ENCODE assay signal across 8 mouse cellular contexts in genomic region chr7:16056459-16057135, GRCm38 (mm10). TPM values are rescaled to one million over a fixed set of nuclear protein-coding genes. Genes with fewer than 3 reads are reported as not detected.
DNase-seq lines count a peak whose midpoint lies in the region; ATAC-seq and TF ChIP-seq lines count a peak whose summit lies in the region.

No protein-coding gene starts in this region.

- no peak overlapping the region for H3K9ac ChIP-seq in kidney, embryonic 16.5 days (replicated peaks; ENCODE audit: low read length)
- H3K9ac ChIP-seq in CH12.LX (ENCODE audit: insufficient read depth, low read depth) = no peak overlapping the region

- no peaks in the 10 kb centered on the region for H3K36me3 ChIP-seq in kidney, embryonic 16.5 days (ENCODE audit: insufficient read depth, low read length)
- no peaks in the 10 kb centered on the region for H3K36me3 ChIP-seq in CH12.LX (replicated peaks in 1 of 2; ENCODE audit: control insufficient read depth in 1 of 2, insufficient read depth in 1 of 2, low read length in 1 of 2)
- H3K36me3 ChIP-seq in small intestine, adult 2 months (ENCODE audit: control insufficient read depth, insufficient read depth, low read length) = no peaks in the 10 kb centered on the region

- dilution Hi-C loops in CH12.LX (cut with MboI; ENCODE audit: extremely low pct_ligation_motif_present, extremely low pct_unique_long_range_greater_than_20kb, low sequenced_read_pairs) = no loop called here

- no peak overlapping the region for H3K4me3 ChIP-seq in kidney, embryonic 16.5 days (ENCODE audit: low read length)
- H3K4me3 ChIP-seq in CH12.LX (replicated peaks in 1 of 3; ENCODE audit: low read depth in 2 of 3, low read length in 2 of 3, poor library complexity in 1 of 3) = peak overlapping the region in 1 of 3 experiments; percentile 33
- H3K4me3 ChIP-seq in small intestine, adult 2 months (ENCODE audit: low read depth, low read length) = no peak overlapping the region

- no peak for DNase-seq in kidney, postnatal 14 days
- DNase-seq in CH12.LX (ENCODE audit: extremely low read depth) = peak; percentile 89
- DNase-seq in layer of hippocampus, adult 9-11 months = peak; percentile 59
- no peak for DNase-seq in testis, postnatal 10 days (ENCODE audit: low spot score)

- peaks cover 10% of the 10 kb centered on the region; the same call in 1 of the 2 replicates for H3K4me1 ChIP-seq in kidney, embryonic 16.5 days (ENCODE audit: insufficient read depth, low read length)
- H3K4me1 ChIP-seq in CH12.LX (ENCODE audit: control insufficient read depth in 1 of 2, insufficient read depth in 2 of 2) = peaks cover 15 to 46% of the 10 kb centered on the region in 2 experiments
- H3K4me1 ChIP-seq in small intestine, adult 2 months (ENCODE audit: control insufficient read depth, insufficient read depth, insufficient read length, low read length) = peaks cover 10% of the 10 kb centered on the region; the same call in 1 of the 2 replicates

- H3K4me2 ChIP-seq in kidney, embryonic 16.5 days (replicated peaks; ENCODE audit: low read depth, low read length) = no peak overlapping the region
- peak overlapping the region; percentile 38 for H3K4me2 ChIP-seq in CH12.LX (ENCODE audit: insufficient read depth, low read depth, poor library complexity, severe bottlenecking)

- 0 out of 2 replicates have a peak, but pooled peaks cover 2% of the 10 kb centered on the region for H3K27me3 ChIP-seq in kidney, embryonic 16.5 days (ENCODE audit: insufficient read depth, low read length)
- H3K27me3 ChIP-seq in CH12.LX (replicated peaks) = no peaks in the 10 kb centered on the region
- no peaks in the 10 kb centered on the region for H3K27me3 ChIP-seq in small intestine, adult 2 months (ENCODE audit: control insufficient read depth, insufficient read depth, low read length)

- no peak for TF ChIP-seq EP300 in CH12.LX (IDR thresholded peaks at IDR 0.05; ENCODE audit: low read length)

- TF ChIP-seq RAD21 in CH12.LX (IDR thresholded peaks at IDR 0.05; ENCODE audit: low read depth, low read length) = peak; percentile 86

- in situ Hi-C loops in CH12.LX (cut with MboI; ENCODE audit: low pct_ligation_motif_present, low pct_unique_long_range_greater_than_20kb, low sequenced_read_pairs) = loop anchor here (5.0 to 25.0 kb wide), 3 partner anchors 51 to 206 kb away; partner anchors contain the start of genes C5ar1 and Inafm1

- WGBS in kidney, embryonic 16.5 days = 24% methylated on average over 5 of the region's 5 CpGs
- 14% methylated on average over 5 of the region's 5 CpGs for WGBS in small intestine, adult 2 months

- no peak for TF ChIP-seq POLR2A in CH12.LX (IDR thresholded peaks at IDR 0.05; ENCODE audit: low read depth, low read length)
- TF ChIP-seq POLR2A in small intestine, adult 2 months (IDR thresholded peaks at IDR 0.05; ENCODE audit: low read depth, low read length) = no peak

- H3K9me3 ChIP-seq in kidney, embryonic 16.5 days (ENCODE audit: low read length) = peaks cover 6% of the 10 kb centered on the region; the same call in 1 of the 2 replicates
- H3K9me3 ChIP-seq in CH12.LX (replicated peaks; ENCODE audit: low read length) = peaks cover 7% of the 10 kb centered on the region

- TF ChIP-seq CTCF in CH12.LX (conservative IDR thresholded peaks at IDR 0.05 in 1 of 2, IDR thresholded peaks at IDR 0.05 in 1 of 2; ENCODE audit: low read depth in 2 of 2, low read length in 2 of 2) = peak; percentile 57 to 83
- TF ChIP-seq CTCF in small intestine, adult 2 months (IDR thresholded peaks at IDR 0.05; ENCODE audit: extremely low read depth, insufficient read length, insufficient replicate concordance, low read depth, low read length) = no peak

- no peak for ATAC-seq in kidney, embryonic 16.5 days (ENCODE audit: low FRiP score, low TSS enrichment)
- peak; percentile 5 for ATAC-seq in activated CD4-positive, CD25-positive, alpha-beta regulatory T cell, adult 4 months
- no peak for ATAC-seq in erythroid progenitor cell, adult 5-6 weeks (replicated peaks; ENCODE audit: low FRiP score, poor library complexity, severe bottlenecking)

- no peaks in the 10 kb centered on the region for H3K79me2 ChIP-seq in CH12.LX (replicated peaks; ENCODE audit: control insufficient read depth, extremely low read depth, insufficient read depth, poor library complexity, severe bottlenecking)

- peak overlapping the region; percentile 12; the same call in 1 of the 2 replicates for H3K27ac ChIP-seq in kidney, embryonic 16.5 days (ENCODE audit: low read length)
- H3K27ac ChIP-seq in CH12.LX (ENCODE audit: insufficient read depth, low read depth) = peak overlapping the region; percentile 68
- peak overlapping the region; percentile 56 for H3K27ac ChIP-seq in small intestine, adult 2 months (ENCODE audit: insufficient read depth, low read depth, low read length)

TF ChIP-seq in CH12.LX, 34 proteins besides CTCF, POLR2A, EP300 and RAD21 (continues in another document):
- peak; percentile 58 for TF ChIP-seq SMC3 (IDR thresholded peaks at IDR 0.05; ENCODE audit: low read depth, low read length)
- TF ChIP-seq ZMIZ1 (IDR thresholded peaks at IDR 0.05; ENCODE audit: low read depth, low read length) = no peak; the same call in 1 of the 2 replicates
- TF ChIP-seq RCOR1 (conservative IDR thresholded peaks at IDR 0.05; ENCODE audit: low read depth, low read length) = no peak
- no peak for TF ChIP-seq JUND (conservative IDR thresholded peaks at IDR 0.05; ENCODE audit: low read depth, low read length)
- peak; percentile 37; the same call in 1 of the 2 replicates for TF ChIP-seq ZNF384 (IDR thresholded peaks at IDR 0.05; ENCODE audit: low read depth, low read length)
- TF ChIP-seq CHD2 (IDR thresholded peaks at IDR 0.05; ENCODE audit: low read length) = no peak
- TF ChIP-seq POLR2AphosphoS2 (IDR thresholded peaks at IDR 0.05; ENCODE audit: low read depth, low read length) = no peak
- no peak for TF ChIP-seq USF2 (conservative IDR thresholded peaks at IDR 0.05; ENCODE audit: low read depth, low read length)
- no peak for TF ChIP-seq BHLHE40 (IDR thresholded peaks at IDR 0.05; ENCODE audit: low read depth, low read length)
- no peak for TF ChIP-seq MAFK (IDR thresholded peaks at IDR 0.05; ENCODE audit: insufficient replicate concordance, low read length)
- 0 out of 2 replicates have a peak, but pooled peaks have one; percentile 21 for TF ChIP-seq MXI1 (IDR thresholded peaks at IDR 0.05; ENCODE audit: low read depth, low read length)
- TF ChIP-seq ETS1 (conservative IDR thresholded peaks at IDR 0.05; ENCODE audit: low read depth, low read length) = no peak
- TF ChIP-seq GABPA (IDR thresholded peaks at IDR 0.05; ENCODE audit: insufficient replicate concordance, low read depth, low read length) = no peak
- peak; percentile 42; the same call in 1 of the 2 replicates for TF ChIP-seq MEF2A (IDR thresholded peaks at IDR 0.05; ENCODE audit: borderline replicate concordance, low read depth, low read length)
- no peak for TF ChIP-seq IRF4 (IDR thresholded peaks at IDR 0.05; ENCODE audit: low read depth, low read length)
- no peak for TF ChIP-seq KAT2A (IDR thresholded peaks at IDR 0.05; ENCODE audit: insufficient replicate concordance, low read length)
- no peak for TF ChIP-seq MAZ (IDR thresholded peaks at IDR 0.05; ENCODE audit: low read depth, low read length)
- no peak for TF ChIP-seq CHD1 (IDR thresholded peaks at IDR 0.05; ENCODE audit: low read depth, low read length)
- no peak for TF ChIP-seq E2F4 (IDR thresholded peaks at IDR 0.05; ENCODE audit: insufficient replicate concordance, low read depth, low read length)
- no peak for TF ChIP-seq ZKSCAN1 (IDR thresholded peaks at IDR 0.05; ENCODE audit: borderline replicate concordance, low read depth, low read length)
- no peak for TF ChIP-seq SIN3A (IDR thresholded peaks at IDR 0.05; ENCODE audit: low read length)
- no peak for TF ChIP-seq NELFE (IDR thresholded peaks at IDR 0.05; ENCODE audit: low read depth, low read length)
- TF ChIP-seq HCFC1 (IDR thresholded peaks at IDR 0.05; ENCODE audit: low read depth, low read length) = no peak
- no peak for TF ChIP-seq USF1 (IDR thresholded peaks at IDR 0.05; ENCODE audit: low read depth, low read length)

RNA-seq across cellular contexts. Expression of gene Zfp541, which starts 5.0 kb away (rescaled TPM):
- 0.04 and 0.09 TPM in 2 replicates for polyA plus RNA-seq in kidney, embryonic 16.5 days (2015; fragmentation: Nextera tagmentation; extraction: Ambion mirVana)
- total RNA-seq in CH12.LX (2012; rRNA removed) (0.08 TPM in 1 of 2 replicates, not detected in the other), CH12.LX (2014; rRNA removed) (0.12 TPM in 1 of 2 replicates, not detected in the other)
- 0.05 TPM in 1 of 2 replicates, not detected in the other for polyA plus RNA-seq in CH12.LX (2012; ENCODE audit: insufficient read length, low read depth)
- under 1 TPM in 1 of 2 experiments, not detected in 1; 0.11 TPM for polyA plus RNA-seq in activated CD4-positive, CD25-positive, alpha-beta regulatory T cell, adult 4 months (2017; shearing (Covaris generic))
- not detected in 2 replicates for polyA plus RNA-seq in small intestine, adult 2 months (2012; rRNA removed)
- not detected in 2 replicates for total RNA-seq in erythroid progenitor cell, adult 5-6 weeks (2015; ENCODE audit: low replicate concordance)
- not detected in 2 replicates for total RNA-seq in erythroid progenitor cell, adult 5-6 weeks (2017; ENCODE audit: low replicate concordance)

RNA-seq across cellular contexts. Expression of gene Bicra, which starts 8.9 kb away (rescaled TPM):
- 7.1 and 7.5 TPM in 2 replicates for polyA plus RNA-seq in kidney, embryonic 16.5 days (2015; fragmentation: Nextera tagmentation; extraction: Ambion mirVana)
- 1.9 and 2.2 TPM in 2 replicates for total RNA-seq in CH12.LX (2012; rRNA removed)
- total RNA-seq in CH12.LX (2014; rRNA removed) = 0.31 and 0.32 TPM in 2 replicates
- 9.8 and 10.2 TPM in 2 replicates for polyA plus RNA-seq in CH12.LX (2012; ENCODE audit: insufficient read length, low read depth)
- 1 to 10 TPM; 3.7 TPM for polyA plus RNA-seq in activated CD4-positive, CD25-positive, alpha-beta regulatory T cell, adult 4 months (2017; shearing (Covaris generic))
- polyA plus RNA-seq in small intestine, adult 2 months (2012; rRNA removed) = 18.7 and 31.0 TPM in 2 replicates
- total RNA-seq in erythroid progenitor cell, adult 5-6 weeks (2015; ENCODE audit: low replicate concordance) = 5.4 and 16.6 TPM in 2 replicates
- total RNA-seq in erythroid progenitor cell, adult 5-6 weeks (2017; ENCODE audit: low replicate concordance) = 1.9 and 2.0 TPM in 2 replicates

RNA-seq across cellular contexts. Expression of gene Napa, which starts 41.7 kb away (rescaled TPM):
- 215 and 220 TPM in 2 replicates for polyA plus RNA-seq in kidney, embryonic 16.5 days (2015; fragmentation: Nextera tagmentation; extraction: Ambion mirVana)
- 80.0 and 84.8 TPM in 2 replicates for total RNA-seq in CH12.LX (2012; rRNA removed)
- total RNA-seq in CH12.LX (2014; rRNA removed) = 97.5 and 106 TPM in 2 replicates
- polyA plus RNA-seq in CH12.LX (2012; ENCODE audit: insufficient read length, low read depth) = 111 and 112 TPM in 2 replicates
- polyA plus RNA-seq in activated CD4-positive, CD25-positive, alpha-beta regulatory T cell, adult 4 months (2017; shearing (Covaris generic)) = 100 to 1,000 TPM; 162 to 259 TPM
- polyA plus RNA-seq in small intestine, adult 2 months (2012; rRNA removed) = 82.7 and 139 TPM in 2 replicates
- 282 and 315 TPM in 2 replicates for total RNA-seq in erythroid progenitor cell, adult 5-6 weeks (2015; ENCODE audit: low replicate concordance)
- total RNA-seq in erythroid progenitor cell, adult 5-6 weeks (2017; ENCODE audit: low replicate concordance) = 141 and 162 TPM in 2 replicates

Comparison
In these comparisons a context has a peak if more than half of its experiments do, and no peak if none do; other contexts are left out.
1. H3K27ac ChIP-seq: peak in every context shown above with its lines; median percentile 68 in CH12.LX; 56 in small intestine, adult 2 months; 12 in kidney, embryonic 16.5 days.
2. DNase-seq: peak in CH12.LX (single experiment) and layer of hippocampus, adult 9-11 months (single experiment); none in kidney, postnatal 14 days (single experiment) and testis, postnatal 10 days (single experiment).